Mouse (Mus musculus): ENCODE results near the gene Gm49396.

Gene Gm49396

GRCm38 (mm10) chr7:30552102-30553020, 10.8 kb upstream of the Gm49396 start, which contains the start of the genes Hspb6 and Proser3:
Gene Hspb6 (plus strand): TSS chr7:30552178.
Gene Proser3 (minus strand): TSS chr7:30552299.
- peak; percentile 97 to 98 for DNase-seq (ENCODE audit: low spot score in 2 of 2)

GRCm38 (mm10) chr7:30553021-30553589, 10.0 kb upstream of the Gm49396 start:
- DNase-seq (ENCODE audit: low spot score in 2 of 2) = peak; percentile 62 to 66

GRCm38 (mm10) chr7:30553810-30554584, 9.1 kb upstream of the Gm49396 start:
- no peak for DNase-seq (ENCODE audit: low spot score in 2 of 2)

GRCm38 (mm10) chr7:30556894-30557536, 6.1 kb upstream of the Gm49396 start:
- peak in 1 of 2 experiments; percentile 72 for DNase-seq (ENCODE audit: low spot score in 2 of 2)

GRCm38 (mm10) chr7:30557901-30558514, 5.1 kb upstream of the Gm49396 start:
- no peak for DNase-seq (ENCODE audit: low spot score in 2 of 2)

GRCm38 (mm10) chr7:30558656-30559442, 4.3 kb upstream of the Gm49396 start:
- DNase-seq (ENCODE audit: low spot score in 2 of 2) = no peak

GRCm38 (mm10) chr7:30559443-30559954, 3.6 kb upstream of the Gm49396 start, which contains the start of gene Lin37:
Gene Lin37 (minus strand): TSS chr7:30559838.
- peak; percentile 76 to 93 for DNase-seq (ENCODE audit: low spot score in 2 of 2)

GRCm38 (mm10) chr7:30560296-30560695, 2.8 kb upstream of the Gm49396 start:
- no peak for DNase-seq (ENCODE audit: low spot score in 2 of 2)

- DNase-seq (ENCODE audit: low spot score in 2 of 2) = no peak
Measured at GRCm38 (mm10) chr7:30562526-30563116, 523 bp upstream of the Gm49396 start.

GRCm38 (mm10) chr7:30563906-30564280, 749 bp downstream of the Gm49396 start:
- DNase-seq (ENCODE audit: low spot score in 2 of 2) = peak in 1 of 2 experiments; percentile 43

GRCm38 (mm10) chr7:30564970-30565571, 1.9 kb downstream of the Gm49396 start, which contains the start of gene Igflr1:
Gene Igflr1 (plus strand): TSS chr7:30565427.
- no peak for DNase-seq (ENCODE audit: low spot score in 2 of 2)

GRCm38 (mm10) chr7:30566033-30566432, 2.9 kb downstream of the Gm49396 start:
- no peak for DNase-seq (ENCODE audit: low spot score in 2 of 2)

GRCm38 (mm10) chr7:30567555-30567954, 4.4 kb downstream of the Gm49396 start:
- no peak for DNase-seq (ENCODE audit: low spot score in 2 of 2)

- no peak for DNase-seq (ENCODE audit: low spot score in 2 of 2)
Measured at GRCm38 (mm10) chr7:30572389-30572788, 9.2 kb downstream of the Gm49396 start.

GRCm38 (mm10) chr7:30572969-30573368, 9.8 kb downstream of the Gm49396 start:
- peak in 1 of 2 experiments; percentile 82 for DNase-seq (ENCODE audit: low spot score in 2 of 2)

- no peak for DNase-seq (ENCODE audit: low spot score in 2 of 2)
Measured at GRCm38 (mm10) chr7:30579950-30580349, 16.8 kb downstream of the Gm49396 start.

GRCm38 (mm10) chr7:30581547-30581946, 18.4 kb downstream of the Gm49396 start:
- no peak for DNase-seq (ENCODE audit: low spot score in 2 of 2)

GRCm38 (mm10) chr7:30584339-30584738, 21.2 kb downstream of the Gm49396 start:
- no peak for DNase-seq (ENCODE audit: low spot score in 2 of 2)

- DNase-seq (ENCODE audit: low spot score in 2 of 2) = no peak
Measured at GRCm38 (mm10) chr7:30585170-30585569, 22.0 kb downstream of the Gm49396 start.

Data from spleen, postnatal 10 days (tissue).